Mouse (Mus musculus): ENCODE data around the gene Cic. TPM values are rescaled to one million over a fixed set of nuclear protein-coding genes. Genes with fewer than 3 reads are reported as not detected.

Gene Cic
- total and polyA plus RNA-seq, 2 experiments from 2014 or later: 31.3 to 121 TPM

GRCm38 (mm10) chr7:25303003-25303684, 35.6 kb downstream of the Cic start:
- ATAC-seq (no peak), DNase-seq (no peak)
- Histone ChIP-seq H3K9me3 (ENCODE audit: low read length) (no peaks in the 10 kb centered on the region), H3K9ac (no peak overlapping the region), H3K4me2 (ENCODE audit: low read depth) (no peak overlapping the region), H3K27me3 (ENCODE audit: insufficient read depth, low read length) (no peaks in the 10 kb centered on the region), H3K27ac (ENCODE audit: low read depth, low read length) (no peak overlapping the region), H3K4me1 (ENCODE audit: insufficient read depth) (0 out of 2 replicates have a peak, but pooled peaks cover 4% of the 10 kb centered on the region), H3K36me3 (ENCODE audit: insufficient read depth) (no peaks in the 10 kb centered on the region), H3K4me3 (ENCODE audit: low read depth, low read length) (no peak overlapping the region)
- no peak for TF ChIP-seq CTCF (IDR thresholded peaks at IDR 0.05; ENCODE audit: low read depth)
- 77% methylated on average over 9 of the region's 9 CpGs for WGBS

- Histone ChIP-seq H3K36me3 (ENCODE audit: insufficient read depth) (0 out of 2 replicates have a peak, but pooled peaks cover 1% of the 10 kb centered on the region), H3K4me3 (ENCODE audit: low read depth, low read length) (no peak overlapping the region), H3K4me2 (ENCODE audit: low read depth) (no peak overlapping the region), H3K9ac (no peak overlapping the region), H3K27ac (ENCODE audit: low read depth, low read length) (no peak overlapping the region), H3K9me3 (ENCODE audit: low read length) (no peaks in the 10 kb centered on the region), H3K27me3 (ENCODE audit: insufficient read depth, low read length) (no peaks in the 10 kb centered on the region), H3K4me1 (ENCODE audit: insufficient read depth) (0 out of 2 replicates have a peak, but pooled peaks cover 4% of the 10 kb centered on the region)
- WGBS: 76% methylated on average over 3 of the region's 3 CpGs
- TF ChIP-seq CTCF (IDR thresholded peaks at IDR 0.05; ENCODE audit: low read depth): no peak
- ATAC-seq (no peak), DNase-seq (no peak)
Observed at GRCm38 (mm10) chr7:25303685-25304006, 36.1 kb downstream of the Cic start.

- ATAC-seq: no peak
- H3K27ac ChIP-seq (ENCODE audit: low read depth, low read length): no peak overlapping the region
Observed at GRCm38 (mm10) chr7:25305481-25305880, 38.0 kb downstream of the Cic start.

GRCm38 (mm10) chr7:25305956-25306613, 38.6 kb downstream of the Cic start, which contains the start of gene Tmem145:
TSS of gene Tmem145 (plus strand) at chr7:25306106.
- ATAC-seq (peak; percentile 74), DNase-seq (peak; percentile 69)
- 0 out of 2 replicates have a peak, but pooled peaks cover 4% of the 10 kb centered on the region for H3K4me1 ChIP-seq (ENCODE audit: insufficient read depth)
- peak within 1 kb of the TSS; percentile 87 for H3K9ac ChIP-seq
- H3K36me3 ChIP-seq (ENCODE audit: insufficient read depth): peaks cover 4% of the 10 kb centered on the region; the same call in 1 of the 2 replicates
- H3K27me3 ChIP-seq (ENCODE audit: insufficient read depth, low read length): no peaks in the 10 kb centered on the region
- no peaks in the 10 kb centered on the region for H3K9me3 ChIP-seq (ENCODE audit: low read length)
- H3K27ac ChIP-seq (ENCODE audit: low read depth, low read length): peak within 1 kb of the TSS; percentile 83
- WGBS: under 1% methylated on average over 35 of the region's 47 CpGs
- H3K4me2 ChIP-seq (ENCODE audit: low read depth): peak within 1 kb of the TSS; percentile 87
- H3K4me3 ChIP-seq (ENCODE audit: low read depth, low read length): peak within 1 kb of the TSS; percentile 67
- no peak for TF ChIP-seq CTCF (IDR thresholded peaks at IDR 0.05; ENCODE audit: low read depth)

More at GRCm38 (mm10) chr7:25305481-25305880, 38.0 kb downstream of the Cic start:
- Histone ChIP-seq H3K36me3 (ENCODE audit: insufficient read depth) (0 out of 2 replicates have a peak, but pooled peaks cover 4% of the 10 kb centered on the region), H3K4me3 (ENCODE audit: low read depth, low read length) (peak overlapping the region; percentile 67), H3K4me1 (ENCODE audit: insufficient read depth) (0 out of 2 replicates have a peak, but pooled peaks cover 4% of the 10 kb centered on the region), H3K9me3 (ENCODE audit: low read length) (no peaks in the 10 kb centered on the region), H3K27me3 (ENCODE audit: insufficient read depth, low read length) (no peaks in the 10 kb centered on the region), H3K4me2 (ENCODE audit: low read depth) (peak overlapping the region; percentile 87), H3K9ac (peak overlapping the region; percentile 87)
- no peak for TF ChIP-seq CTCF (IDR thresholded peaks at IDR 0.05; ENCODE audit: low read depth)
- WGBS: 0% methylated on average over 2 of the region's 2 CpGs
- no peak for DNase-seq

- Histone ChIP-seq H3K36me3 (ENCODE audit: insufficient read depth) (peaks cover 4% of the 10 kb centered on the region; the same call in 1 of the 2 replicates), H3K27me3 (ENCODE audit: insufficient read depth, low read length) (peaks cover under 1% of the 10 kb centered on the region; the same call in 1 of the 2 replicates)
- 46% methylated on average over 2 of the region's 2 CpGs for WGBS
Observed at GRCm38 (mm10) chr7:25306614-25306996, 39.1 kb downstream of the Cic start.

GRCm38 (mm10) chr7:25308702-25309318, 41.3 kb downstream of the Cic start:
- no peak overlapping the region for H3K4me3 ChIP-seq (ENCODE audit: low read depth, low read length)
- no peak for TF ChIP-seq CTCF (IDR thresholded peaks at IDR 0.05; ENCODE audit: low read depth)
- H3K9me3 ChIP-seq (ENCODE audit: low read length): no peaks in the 10 kb centered on the region
- 0 out of 2 replicates have a peak, but pooled peaks cover 4% of the 10 kb centered on the region for H3K4me1 ChIP-seq (ENCODE audit: insufficient read depth)
- no peak overlapping the region for H3K9ac ChIP-seq
- no peak for DNase-seq
- peaks cover 4% of the 10 kb centered on the region; the same call in 1 of the 2 replicates for H3K36me3 ChIP-seq (ENCODE audit: insufficient read depth)
- H3K27ac ChIP-seq (ENCODE audit: low read depth, low read length): no peak overlapping the region
- H3K27me3 ChIP-seq (ENCODE audit: insufficient read depth, low read length): peaks cover 12% of the 10 kb centered on the region
- no peak overlapping the region for H3K4me2 ChIP-seq (ENCODE audit: low read depth)
- WGBS: 70% methylated on average over 17 of the region's 17 CpGs
- ATAC-seq: no peak

More at GRCm38 (mm10) chr7:25306614-25306996, 39.1 kb downstream of the Cic start:
- ATAC-seq (peak; percentile 9; the same call in 1 of the 2 replicates), DNase-seq (no peak)
- H3K9ac ChIP-seq: peak overlapping the region; percentile 87; the same call in 1 of the 2 replicates
- H3K4me3 ChIP-seq (ENCODE audit: low read depth, low read length): peak overlapping the region; percentile 67
- H3K4me1 ChIP-seq (ENCODE audit: insufficient read depth): 0 out of 2 replicates have a peak, but pooled peaks cover 4% of the 10 kb centered on the region
- no peaks in the 10 kb centered on the region for H3K9me3 ChIP-seq (ENCODE audit: low read length)
- H3K4me2 ChIP-seq (ENCODE audit: low read depth): peak overlapping the region; percentile 87
- peak overlapping the region; percentile 83 for H3K27ac ChIP-seq (ENCODE audit: low read depth, low read length)
- no peak for TF ChIP-seq CTCF (IDR thresholded peaks at IDR 0.05; ENCODE audit: low read depth)
